Mouse (Mus musculus): ENCODE results near the gene Ccdc177.

- no peak for TF ChIP-seq CTCF (IDR thresholded peaks at IDR 0.05; ENCODE audit: insufficient read depth, low read depth, low read length)
- no peak for TF ChIP-seq POLR2A (IDR thresholded peaks at IDR 0.05; ENCODE audit: insufficient read depth, low read depth, low read length)
Observed at GRCm38 (mm10) chr12:80807451-80808085, 47.1 kb upstream of the Ccdc177 start.
